Mouse (Mus musculus) liver, postnatal 0 days (tissue): ENCODE results near the gene Zfp808. TPM values are rescaled to one million over a fixed set of nuclear protein-coding genes. Genes with fewer than 3 reads are reported as not detected.
A peak's percentile ranks its signal among the peaks of the same experiment; 100 is the strongest.
"Not testable (repeated sequence)": the region's sequence is repeated elsewhere in the genome, so short reads cannot be mapped to it uniquely, and the experiment has no call there.

Source experiments
- ATAC-seq: fragments of 200-750 bp; cut with Nextera tagmentation; 2 replicates; pipeline ENCODE4 v1.8.0; 2017; ENCODE audit warnings: mild to moderate bottlenecking, moderate library complexity
- DNase-seq: peaks from one replicate; pipeline ENCODE4 v3.0.0-alpha.2; 2016
- H3K27ac ChIP-seq: fragments of 300-500 bp; sonication (generic); 2 replicates; pipeline ENCODE4 v1.5.1; 2014; ENCODE audit warnings: antibody characterized with exemption, moderate library complexity, mild to moderate bottlenecking, low read depth
- H3K27me3 ChIP-seq: fragments of 300-500 bp; sonication (generic); 2 replicates; pipeline ENCODE4 v1.6.1; 2014; ENCODE audit warnings: low read length, control low read depth, mixed read lengths; ENCODE audit not compliant: insufficient read depth
- H3K36me3 ChIP-seq: fragments of 300-500 bp; sonication (generic); replicated peaks from 2 replicates; pipeline ENCODE4 v1.6.1; 2014; ENCODE audit warnings: mild to moderate bottlenecking, control low read depth, low read length, moderate library complexity, mixed read lengths; ENCODE audit not compliant: insufficient read depth
- H3K4me1 ChIP-seq: fragments of 300-500 bp; sonication (generic); 2 replicates; pipeline ENCODE4 v1.6.1; 2014; ENCODE audit warnings: antibody characterized with exemption, mild to moderate bottlenecking, control low read depth; ENCODE audit not compliant: insufficient read depth
- H3K4me2 ChIP-seq: fragments of 300-500 bp; sonication (generic); 2 replicates; pipeline ENCODE4 v1.6.1; 2014; ENCODE audit warnings: low read depth, mild to moderate bottlenecking, low read length, moderate library complexity, mixed read lengths
- H3K4me3 ChIP-seq: fragments of 300-500 bp; sonication (generic); 2 replicates; pipeline ENCODE4 v1.5.1; 2014; ENCODE audit warnings: low read depth, low read length
- H3K9ac ChIP-seq: fragments of 300-500 bp; sonication (generic); replicated peaks from 2 replicates; pipeline ENCODE4 v1.6.1; 2014; ENCODE audit warnings: mild to moderate bottlenecking, moderate library complexity
- H3K9me3 ChIP-seq: fragments of 300-500 bp; sonication (generic); 2 replicates; pipeline ENCODE4 v1.6.1; 2016; ENCODE audit warnings: mild to moderate bottlenecking, control low read depth, low read length, mixed read lengths
- CTCF ChIP-seq: sonication (generic); IDR thresholded peaks from 2 replicates; pipeline ENCODE4 v1.5.1; 2016; ENCODE audit warnings: antibody characterized with exemption, low read depth
- WGBS: fragments of 180-500 bp; shearing (Covaris S2); extraction: QIAGEN DNeasy Blood & Tissue Kit; methylation state at CpG from one replicate; pipeline ENCODE4 v1.1.7; 2014; ENCODE audit not compliant: insufficient replicate concordance; 5-methylcytosine and 5-hydroxymethylcytosine counted together
- polyA plus RNA-seq: library from polyadenylated mRNA; unstranded; fragments of >200 nt; fragmentation: Nextera tagmentation; extraction: Ambion mirVana; gene quantifications from 2 replicates; pipeline ENCODE4 v1.2.1, GENCODE M21; 2015

Gene Zfp808
- 2.1 and 2.6 TPM in 2 replicates for polyA plus RNA-seq

- WGBS: 2% methylated on average over 19 of the region's 21 CpGs
- H3K27me3 ChIP-seq, H3K4me1 ChIP-seq, H3K36me3 ChIP-seq, H3K9me3 ChIP-seq: not testable (repeated sequence)
- Histone ChIP-seq H3K4me3 (peak within 1 kb of the TSS; percentile 69), H3K9ac (peak within 1 kb of the TSS; percentile 66), H3K27ac (peak within 1 kb of the TSS; percentile 63), H3K4me2 (peak within 1 kb of the TSS; percentile 68)
- ATAC-seq: peak; percentile 80
- peak; percentile 49 for DNase-seq
These were observed at the start of gene Zfp808 for GRCm38 (mm10) chr13:62129432-62130171. Zfp808 (plus strand) TSS chr13:62129886.

- DNase-seq, ATAC-seq, H3K4me3 ChIP-seq, H3K27me3 ChIP-seq, H3K9me3 ChIP-seq, H3K27ac ChIP-seq, H3K9ac ChIP-seq, H3K4me2 ChIP-seq, H3K36me3 ChIP-seq, H3K4me1 ChIP-seq: not testable (repeated sequence)
- WGBS: 72% methylated on average over 4 of the region's 4 CpGs
These were observed 30.9 kb upstream of the Zfp808 start for GRCm38 (mm10) chr13:62098786-62099185.

- not testable (repeated sequence) for DNase-seq, H3K27me3 ChIP-seq, H3K27ac ChIP-seq, ATAC-seq, H3K9me3 ChIP-seq, H3K9ac ChIP-seq, H3K4me2 ChIP-seq, H3K4me1 ChIP-seq, H3K36me3 ChIP-seq, H3K4me3 ChIP-seq
- 77% methylated on average over 4 of the region's 4 CpGs for WGBS
These were observed 30.2 kb upstream of the Zfp808 start for GRCm38 (mm10) chr13:62099454-62099853.

- not testable (repeated sequence) for DNase-seq, ATAC-seq
- WGBS: 82% methylated on average over 1 of the region's 1 CpGs
These were observed 27.3 kb upstream of the Zfp808 start for GRCm38 (mm10) chr13:62102368-62102767.

GRCm38 (mm10) chr13:62115861-62116260, 13.8 kb upstream of the Zfp808 start:
- H3K4me3 ChIP-seq, DNase-seq, H3K27ac ChIP-seq, H3K4me2 ChIP-seq, H3K9me3 ChIP-seq, H3K36me3 ChIP-seq, ATAC-seq, H3K4me1 ChIP-seq, H3K27me3 ChIP-seq, H3K9ac ChIP-seq: not testable (repeated sequence)
- 14% methylated on average over 2 of the region's 2 CpGs for WGBS
- peak; percentile 24; the same call in 1 of the 2 replicates for TF ChIP-seq CTCF

More at GRCm38 (mm10) chr13:62102368-62102767, 27.3 kb upstream of the Zfp808 start:
- H3K27me3 ChIP-seq, H3K9me3 ChIP-seq, H3K4me3 ChIP-seq, H3K27ac ChIP-seq, H3K4me2 ChIP-seq, H3K36me3 ChIP-seq, H3K4me1 ChIP-seq, H3K9ac ChIP-seq: not testable (repeated sequence)

GRCm38 (mm10) chr13:62121578-62121977, 8.1 kb upstream of the Zfp808 start:
- H3K9ac ChIP-seq, H3K9me3 ChIP-seq, H3K4me3 ChIP-seq, H3K4me1 ChIP-seq, ATAC-seq, H3K36me3 ChIP-seq, H3K27ac ChIP-seq, H3K27me3 ChIP-seq, DNase-seq, H3K4me2 ChIP-seq: not testable (repeated sequence)
- WGBS: 53% methylated on average over 1 of the region's 1 CpGs

GRCm38 (mm10) chr13:62181835-62182755, 52.4 kb downstream of the Zfp808 start:
- not testable (repeated sequence) for ATAC-seq, H3K4me3 ChIP-seq, DNase-seq, H3K36me3 ChIP-seq, H3K4me2 ChIP-seq, H3K4me1 ChIP-seq, H3K27me3 ChIP-seq, H3K9ac ChIP-seq, H3K27ac ChIP-seq, H3K9me3 ChIP-seq
- WGBS: 70% methylated on average over 2 of the region's 2 CpGs
